Mouse (Mus musculus) heart, embryonic 14.5 days (tissue): ENCODE data around the gene C1qa. TPM values are rescaled to one million over a fixed set of nuclear protein-coding genes. Genes with fewer than 3 reads are reported as not detected.

Experiments
- ATAC-seq: fragments of 200-750 bp; cut with Nextera tagmentation; 2 replicates; pipeline ENCODE4 v1.8.0; 2017; ENCODE audit warnings: low read depth, moderate TSS enrichment; ENCODE audit not compliant: insufficient number of reproducible peaks, insufficient read depth, low FRiP score
- H3K27ac ChIP-seq, 2 experiments: fragments of 200-500 bp in 1 of 2; fragments of 300-500 bp in 1 of 2; sonication (generic) in 1 of 2; replicated peaks in 1 of 2; 2 replicates each; pipeline ENCODE4 v1.5.1; 2012 to 2014; ENCODE audit warnings: low read depth in 2 of 2, low read length in 2 of 2, control low read depth in 1 of 2, mild to moderate bottlenecking in 1 of 2, mixed read lengths in 1 of 2; ENCODE audit not compliant: control insufficient read depth in 1 of 2, insufficient read depth in 1 of 2
- H3K27me3 ChIP-seq: fragments of 300-500 bp; sonication (generic); 2 replicates; pipeline ENCODE4 v1.6.1; 2014; ENCODE audit warnings: mild to moderate bottlenecking, low read length, control low read depth; ENCODE audit not compliant: control insufficient read depth, insufficient read depth
- H3K36me3 ChIP-seq: fragments of 300-500 bp; sonication (generic); 2 replicates; pipeline ENCODE4 v1.6.1; 2014; ENCODE audit warnings: mild to moderate bottlenecking, control low read depth, low read length, mixed read lengths; ENCODE audit not compliant: control insufficient read depth, insufficient read depth
- H3K4me1 ChIP-seq, 2 experiments: fragments of 200-500 bp in 1 of 2; fragments of 300-500 bp in 1 of 2; sonication (generic) in 1 of 2; 2 replicates each; pipeline ENCODE4 v1.6.1; 2012 to 2014; ENCODE audit warnings: low read length in 2 of 2, control low read depth in 1 of 2, mixed read lengths in 1 of 2; ENCODE audit not compliant: control insufficient read depth in 2 of 2, insufficient read depth in 2 of 2
- H3K4me2 ChIP-seq: fragments of 300-500 bp; sonication (generic); 2 replicates; pipeline ENCODE4 v1.6.1; 2014; ENCODE audit warnings: mild to moderate bottlenecking, low read length
- H3K4me3 ChIP-seq, 2 experiments: fragments of 200-500 bp in 1 of 2; fragments of 300-500 bp in 1 of 2; sonication (generic) in 1 of 2; 2 replicates each; pipeline ENCODE4 v1.5.1; 2012 to 2014; ENCODE audit warnings: low read length in 2 of 2, mild to moderate bottlenecking in 2 of 2, control low read depth in 1 of 2, low read depth in 1 of 2, moderate library complexity in 1 of 2; ENCODE audit not compliant: control insufficient read depth in 1 of 2, insufficient read depth in 1 of 2
- H3K9ac ChIP-seq: fragments of 300-500 bp; sonication (generic); 2 replicates; pipeline ENCODE4 v1.6.1; 2014; ENCODE audit warnings: mild to moderate bottlenecking, low read length
- H3K9me3 ChIP-seq: fragments of 300-500 bp; sonication (generic); 2 replicates; pipeline ENCODE4 v1.6.1; 2016; ENCODE audit warnings: low read length, control low read depth; ENCODE audit not compliant: control insufficient read depth
- WGBS: fragments of 180-500 bp; shearing (Covaris S2); extraction: QIAGEN DNeasy Blood & Tissue Kit; methylation state at CpG from one replicate; pipeline ENCODE4 v1.1.7; 2014; 5-methylcytosine and 5-hydroxymethylcytosine counted together
- polyA plus RNA-seq: library from polyadenylated mRNA; unstranded; fragments of >200 nt; fragmentation: Nextera tagmentation; extraction: Ambion mirVana; gene quantifications from 2 replicates; pipeline ENCODE4 v1.2.1, GENCODE M21; 2014

C1qa gene
- polyA plus RNA-seq, 1 experiment from 2014 or later: 26.5 TPM

GRCm38 (mm10) chr4:136861806-136862205 is 36.8 kb downstream of the C1qa start:
- Histone ChIP-seq H3K27me3 (peaks cover 65% of the 10 kb centered on the region), H3K27ac (no peak overlapping the region), H3K9ac (no peak overlapping the region), H3K4me3 (no peak overlapping the region), H3K36me3 (no peaks in the 10 kb centered on the region), H3K4me1 (no peaks in the 10 kb centered on the region), H3K9me3 (no peaks in the 10 kb centered on the region), H3K4me2 (no peak overlapping the region)
- WGBS: 7% methylated on average over 17 of the region's 17 CpGs
- ATAC-seq: no peak

- H3K4me3 ChIP-seq: no peak overlapping the region
- H3K4me2 ChIP-seq: no peak overlapping the region
- 78% methylated on average over 7 of the region's 7 CpGs for WGBS
- ATAC-seq: no peak
- H3K36me3 ChIP-seq: no peaks in the 10 kb centered on the region
- H3K27me3 ChIP-seq: peaks cover 59% of the 10 kb centered on the region
- H3K27ac ChIP-seq: no peak overlapping the region
- no peak overlapping the region for H3K9ac ChIP-seq
- H3K4me1 ChIP-seq: no peaks in the 10 kb centered on the region
- no peaks in the 10 kb centered on the region for H3K9me3 ChIP-seq
Observed at GRCm38 (mm10) chr4:136860022-136860421, 38.6 kb downstream of the C1qa start.

GRCm38 (mm10) chr4:136855081-136855480 is 43.5 kb downstream of the C1qa start:
- WGBS: 29% methylated on average over 6 of the region's 6 CpGs
- H3K9me3 ChIP-seq: no peaks in the 10 kb centered on the region
- no peak for ATAC-seq
- no peak overlapping the region for H3K4me3 ChIP-seq
- peaks cover 15% of the 10 kb centered on the region; the same call in 1 of the 2 replicates for H3K27me3 ChIP-seq
- no peak overlapping the region for H3K4me2 ChIP-seq
- no peaks in the 10 kb centered on the region for H3K36me3 ChIP-seq
- H3K4me1 ChIP-seq: no peaks in the 10 kb centered on the region
- H3K27ac ChIP-seq: no peak overlapping the region
- no peak overlapping the region for H3K9ac ChIP-seq

GRCm38 (mm10) chr4:136852989-136853388 is 45.6 kb downstream of the C1qa start:
- Histone ChIP-seq H3K4me3 (no peak overlapping the region), H3K4me1 (no peaks in the 10 kb centered on the region), H3K9me3 (no peaks in the 10 kb centered on the region), H3K27ac (no peak overlapping the region), H3K36me3 (no peaks in the 10 kb centered on the region), H3K27me3 (peaks cover 20% of the 10 kb centered on the region), H3K4me2 (no peak overlapping the region), H3K9ac (no peak overlapping the region)
- no peak for ATAC-seq
- 81% methylated on average over 12 of the region's 12 CpGs for WGBS

- ATAC-seq: no peak
- 66% methylated on average over 5 of the region's 5 CpGs for WGBS
- Histone ChIP-seq H3K9ac (no peak overlapping the region), H3K4me3 (no peak overlapping the region), H3K9me3 (no peaks in the 10 kb centered on the region), H3K27ac (no peak overlapping the region), H3K27me3 (peaks cover 24% of the 10 kb centered on the region), H3K4me1 (no peaks in the 10 kb centered on the region), H3K36me3 (no peaks in the 10 kb centered on the region), H3K4me2 (no peak overlapping the region)
Observed at GRCm38 (mm10) chr4:136852119-136852518, 46.5 kb downstream of the C1qa start.

GRCm38 (mm10) chr4:136848565-136848964 is 50.0 kb downstream of the C1qa start:
- Histone ChIP-seq H3K9ac (no peak overlapping the region), H3K4me2 (no peak overlapping the region), H3K9me3 (no peaks in the 10 kb centered on the region), H3K36me3 (no peaks in the 10 kb centered on the region), H3K4me3 (no peak overlapping the region), H3K4me1 (no peaks in the 10 kb centered on the region), H3K27me3 (peaks cover 23% of the 10 kb centered on the region), H3K27ac (no peak overlapping the region)
- no peak for ATAC-seq
- 60% methylated on average over 4 of the region's 4 CpGs for WGBS

- Histone ChIP-seq H3K9me3 (no peaks in the 10 kb centered on the region), H3K9ac (no peak overlapping the region), H3K4me3 (no peak overlapping the region), H3K36me3 (no peaks in the 10 kb centered on the region), H3K27ac (no peak overlapping the region), H3K4me1 (no peaks in the 10 kb centered on the region), H3K27me3 (peaks cover 23% of the 10 kb centered on the region), H3K4me2 (no peak overlapping the region)
- ATAC-seq: no peak
- 75% methylated on average over 6 of the region's 6 CpGs for WGBS
Observed at GRCm38 (mm10) chr4:136847166-136847565, 51.4 kb downstream of the C1qa start.
